Mouse (Mus musculus) gastrocnemius, adult 8-10 months (tissue): Measurements from ENCODE around the gene Kdm2a. TPM values are rescaled to one million over a fixed set of nuclear protein-coding genes. Genes with fewer than 3 reads are reported as not detected.

Experiments used
- DNase-seq, 2 experiments: peaks; one replicate each; pipeline ENCODE4 v3.0.0; 2022; ENCODE audit warnings: low spot score in 2 of 2
- total RNA-seq, 4 experiments: library from RNA; stranded (reverse); gene quantifications; 2 replicates each; pipeline ENCODE4 v1.2.4; 2022

Gene Kdm2a
- total RNA-seq, 4 experiments from 2014 or later = 30.2 to 37.7 (median 37.2) TPM

- no peak for DNase-seq
Observed at GRCm38 (mm10) chr19:4330603-4331002, 67.5 kb downstream of the Kdm2a start.

- DNase-seq = no peak
Observed at GRCm38 (mm10) chr19:4328737-4329304, 69.3 kb downstream of the Kdm2a start.

GRCm38 (mm10) chr19:4326881-4327280 is 71.2 kb downstream of the Kdm2a start:
- no peak for DNase-seq

GRCm38 (mm10) chr19:4326106-4326505 is 72.0 kb downstream of the Kdm2a start:
- no peak for DNase-seq

GRCm38 (mm10) chr19:4322134-4322533 is 76.0 kb downstream of the Kdm2a start:
- DNase-seq = no peak

- DNase-seq = no peak
Observed at GRCm38 (mm10) chr19:4321622-4322021, 76.5 kb downstream of the Kdm2a start.

- DNase-seq = no peak
Observed at GRCm38 (mm10) chr19:4319272-4319671, 78.8 kb downstream of the Kdm2a start.

GRCm38 (mm10) chr19:4317181-4317580 is 80.9 kb downstream of the Kdm2a start:
- DNase-seq = no peak

GRCm38 (mm10) chr19:4315223-4315944 is 82.7 kb downstream of the Kdm2a start:
- DNase-seq = no peak

- peak; percentile 55 to 68 for DNase-seq
Observed at GRCm38 (mm10) chr19:4309776-4310185, 88.3 kb downstream of the Kdm2a start.

- no peak for DNase-seq
Observed at GRCm38 (mm10) chr19:4309302-4309701, 88.8 kb downstream of the Kdm2a start.

GRCm38 (mm10) chr19:4306190-4306577 is 91.9 kb downstream of the Kdm2a start, which contains the start of gene Grk2:
Grk2 (minus strand) TSS chr19:4306222.
- peak; percentile 54 to 68 for DNase-seq

- peak in 1 of 2 experiments; percentile 29 for DNase-seq
Observed at GRCm38 (mm10) chr19:4305491-4306189, 92.4 kb downstream of the Kdm2a start.

GRCm38 (mm10) chr19:4304871-4305321 is 93.2 kb downstream of the Kdm2a start:
- DNase-seq = no peak

- DNase-seq = no peak
Observed at GRCm38 (mm10) chr19:4304251-4304821, 93.7 kb downstream of the Kdm2a start.

GRCm38 (mm10) chr19:4303640-4303995 is 94.5 kb downstream of the Kdm2a start:
- no peak for DNase-seq

- DNase-seq = peak; percentile 55 to 76
Observed at GRCm38 (mm10) chr19:4302936-4303639, 95.0 kb downstream of the Kdm2a start.

GRCm38 (mm10) chr19:4301735-4302651 is 96.1 kb downstream of the Kdm2a start:
- no peak for DNase-seq

- DNase-seq = no peak
Observed at GRCm38 (mm10) chr19:4300852-4301734, 97.0 kb downstream of the Kdm2a start.
